Mouse (Mus musculus): ENCODE data around the gene Myo1d. TPM values are rescaled to one million over a fixed set of nuclear protein-coding genes. Genes with fewer than 3 reads are reported as not detected.
A peak's percentile ranks its signal among the peaks of the same experiment; 100 is the strongest.

The Myo1d gene
- polyA plus RNA-seq, 1 experiment = not detected

GRCm38 (mm10) chr11:80789647-80790240 lies 9.9 kb upstream of the Myo1d start:
- 82% methylated on average over 7 of the region's 7 CpGs for WGBS
- H3K27ac ChIP-seq (ENCODE audit: insufficient read depth, low read depth, low read length) = no peak overlapping the region
- TF ChIP-seq POLR2A (IDR thresholded peaks at IDR 0.05; ENCODE audit: insufficient read depth, low read depth, low read length) (no peak), CTCF (IDR thresholded peaks at IDR 0.05; ENCODE audit: insufficient read depth, low read depth, low read length) (no peak)

GRCm38 (mm10) chr11:80785672-80786071 lies 5.8 kb upstream of the Myo1d start:
- 79% methylated on average over 5 of the region's 5 CpGs for WGBS
- no peaks in the 10 kb centered on the region for H3K4me1 ChIP-seq (ENCODE audit: control insufficient read depth, insufficient read depth, low read length)

More at GRCm38 (mm10) chr11:80789647-80790240, 9.9 kb upstream of the Myo1d start:
- Histone ChIP-seq H3K4me1 (ENCODE audit: control insufficient read depth, insufficient read depth, low read length) (no peaks in the 10 kb centered on the region), H3K4me3 (ENCODE audit: insufficient read depth, low read depth, low read length) (no peak overlapping the region)

GRCm38 (mm10) chr11:80784294-80784743 lies 4.5 kb upstream of the Myo1d start:
- WGBS = 60% methylated on average over 3 of the region's 3 CpGs
- no peak overlapping the region for H3K27ac ChIP-seq (ENCODE audit: insufficient read depth, low read depth, low read length)
- no peak overlapping the region for H3K4me3 ChIP-seq (ENCODE audit: insufficient read depth, low read depth, low read length)
- TF ChIP-seq POLR2A (IDR thresholded peaks at IDR 0.05; ENCODE audit: insufficient read depth, low read depth, low read length) (no peak), CTCF (IDR thresholded peaks at IDR 0.05; ENCODE audit: insufficient read depth, low read depth, low read length) (no peak)
- H3K4me1 ChIP-seq (ENCODE audit: control insufficient read depth, insufficient read depth, low read length) = peaks cover 3% of the 10 kb centered on the region

More at GRCm38 (mm10) chr11:80785672-80786071, 5.8 kb upstream of the Myo1d start:
- no peak for TF ChIP-seq CTCF (IDR thresholded peaks at IDR 0.05; ENCODE audit: insufficient read depth, low read depth, low read length)
- no peak for TF ChIP-seq POLR2A (IDR thresholded peaks at IDR 0.05; ENCODE audit: insufficient read depth, low read depth, low read length)
- Histone ChIP-seq H3K27ac (ENCODE audit: insufficient read depth, low read depth, low read length) (no peak overlapping the region), H3K4me3 (ENCODE audit: insufficient read depth, low read depth, low read length) (no peak overlapping the region)

GRCm38 (mm10) chr11:80783460-80783859 lies 3.6 kb upstream of the Myo1d start:
- Histone ChIP-seq H3K4me3 (ENCODE audit: insufficient read depth, low read depth, low read length) (no peak overlapping the region), H3K27ac (ENCODE audit: insufficient read depth, low read depth, low read length) (no peak overlapping the region), H3K4me1 (ENCODE audit: control insufficient read depth, insufficient read depth, low read length) (peaks cover 5% of the 10 kb centered on the region)
- TF ChIP-seq POLR2A (IDR thresholded peaks at IDR 0.05; ENCODE audit: insufficient read depth, low read depth, low read length) = no peak
- no peak for TF ChIP-seq CTCF (IDR thresholded peaks at IDR 0.05; ENCODE audit: insufficient read depth, low read depth, low read length)
- 89% methylated on average over 7 of the region's 7 CpGs for WGBS

DNA sequence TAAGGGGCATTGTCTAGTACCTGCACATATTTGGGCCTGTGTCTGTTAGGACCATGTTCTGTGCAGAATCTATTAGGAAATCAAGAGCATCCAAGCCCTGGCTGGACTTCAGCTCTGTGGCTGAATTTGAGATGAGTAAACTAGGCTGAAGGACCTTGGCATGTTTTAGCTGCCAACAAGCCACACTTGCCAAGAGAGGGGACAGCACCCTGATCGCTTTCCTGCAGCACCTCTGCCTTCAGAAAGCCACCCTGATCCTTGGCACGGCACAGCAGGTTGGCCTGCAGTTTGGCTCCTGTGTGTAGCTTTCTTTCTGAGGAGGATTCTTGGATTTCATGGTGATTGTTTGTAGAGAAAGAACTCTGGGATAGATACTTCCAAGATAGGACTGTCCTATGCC lies 1.7 kb upstream of the Myo1d start:
- no peak overlapping the region for H3K4me3 ChIP-seq (ENCODE audit: insufficient read depth, low read depth, low read length)
- H3K27ac ChIP-seq (ENCODE audit: insufficient read depth, low read depth, low read length) = no peak overlapping the region
- H3K4me1 ChIP-seq (ENCODE audit: control insufficient read depth, insufficient read depth, low read length) = peaks cover 5% of the 10 kb centered on the region
- TF ChIP-seq POLR2A (IDR thresholded peaks at IDR 0.05; ENCODE audit: insufficient read depth, low read depth, low read length) (no peak), CTCF (IDR thresholded peaks at IDR 0.05; ENCODE audit: insufficient read depth, low read depth, low read length) (no peak)
- 93% methylated on average over 2 of the region's 2 CpGs for whole genome bisulfite sequencing

- no peak for TF ChIP-seq POLR2A (IDR thresholded peaks at IDR 0.05; ENCODE audit: insufficient read depth, low read depth, low read length)
- no peak for TF ChIP-seq CTCF (IDR thresholded peaks at IDR 0.05; ENCODE audit: insufficient read depth, low read depth, low read length)
- H3K4me1 ChIP-seq (ENCODE audit: control insufficient read depth, insufficient read depth, low read length) = peaks cover 5% of the 10 kb centered on the region
- no peak overlapping the region for H3K27ac ChIP-seq (ENCODE audit: insufficient read depth, low read depth, low read length)
- 8% methylated on average over 18 of the region's 18 CpGs for WGBS
- H3K4me3 ChIP-seq (ENCODE audit: insufficient read depth, low read depth, low read length) = peak overlapping the region; percentile 94
Observed at GRCm38 (mm10) chr11:80778916-80779526, 804 bp downstream of the Myo1d start.

DNA sequence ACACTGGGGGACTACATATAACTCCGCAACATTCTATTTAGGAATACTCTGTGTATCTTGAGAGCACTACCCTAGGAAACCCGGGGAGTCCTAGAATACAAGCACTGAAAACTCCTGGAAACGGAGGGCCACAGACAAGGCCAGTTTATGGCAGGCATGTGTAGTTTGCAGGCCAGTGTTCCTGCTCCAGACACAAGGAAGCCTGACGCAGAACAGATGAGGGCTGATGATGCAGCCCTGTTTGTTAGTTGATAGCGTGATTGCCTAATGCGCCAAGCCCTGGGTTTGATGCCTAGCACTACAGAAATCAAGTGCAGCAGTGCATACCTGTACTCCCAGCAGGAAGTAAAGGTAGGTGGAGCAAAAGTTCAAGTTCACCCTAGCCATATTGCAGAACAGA lies 1.7 kb downstream of the Myo1d start:
- H3K4me3 ChIP-seq (ENCODE audit: insufficient read depth, low read depth, low read length) = no peak overlapping the region
- WGBS = 82% methylated on average over 6 of the region's 6 CpGs
- no peak for TF ChIP-seq POLR2A (IDR thresholded peaks at IDR 0.05; ENCODE audit: insufficient read depth, low read depth, low read length)
- TF ChIP-seq CTCF (IDR thresholded peaks at IDR 0.05; ENCODE audit: insufficient read depth, low read depth, low read length) = no peak
- no peak overlapping the region for H3K27ac ChIP-seq (ENCODE audit: insufficient read depth, low read depth, low read length)
- peaks cover 5% of the 10 kb centered on the region for H3K4me1 ChIP-seq (ENCODE audit: control insufficient read depth, insufficient read depth, low read length)

- Histone ChIP-seq H3K4me3 (ENCODE audit: insufficient read depth, low read depth, low read length) (no peak overlapping the region), H3K4me1 (ENCODE audit: control insufficient read depth, insufficient read depth, low read length) (peaks cover 5% of the 10 kb centered on the region), H3K27ac (ENCODE audit: insufficient read depth, low read depth, low read length) (no peak overlapping the region)
- WGBS = 91% methylated on average over 2 of the region's 2 CpGs
- TF ChIP-seq CTCF (IDR thresholded peaks at IDR 0.05; ENCODE audit: insufficient read depth, low read depth, low read length) (no peak), POLR2A (IDR thresholded peaks at IDR 0.05; ENCODE audit: insufficient read depth, low read depth, low read length) (no peak)
Observed at GRCm38 (mm10) chr11:80777708-80778107, 2.1 kb downstream of the Myo1d start.

DNA sequence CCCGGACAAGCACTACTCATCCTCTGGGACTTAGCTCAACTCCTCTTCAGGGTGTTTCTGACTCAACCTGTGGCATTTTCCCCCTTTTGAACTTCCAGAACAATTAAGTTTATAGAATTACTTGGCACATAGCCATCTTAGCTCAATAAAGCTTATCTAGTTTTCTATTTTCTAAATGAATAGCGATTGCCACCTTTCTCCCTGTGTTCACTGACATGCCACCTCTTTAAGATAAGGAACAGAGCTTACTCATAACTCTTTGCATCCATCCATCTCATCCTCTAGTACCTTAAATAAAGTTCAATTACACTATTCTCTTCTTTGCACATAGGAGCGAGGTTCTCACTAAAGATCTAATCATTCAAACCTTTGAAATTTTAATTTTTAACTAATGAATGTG lies 4.3 kb downstream of the Myo1d start:
- TF ChIP-seq POLR2A (IDR thresholded peaks at IDR 0.05; ENCODE audit: insufficient read depth, low read depth, low read length) (no peak), CTCF (IDR thresholded peaks at IDR 0.05; ENCODE audit: insufficient read depth, low read depth, low read length) (no peak)
- 88% methylated on average over 3 of the region's 3 CpGs for WGBS
- Histone ChIP-seq H3K4me3 (ENCODE audit: insufficient read depth, low read depth, low read length) (no peak overlapping the region), H3K4me1 (ENCODE audit: control insufficient read depth, insufficient read depth, low read length) (peaks cover 5% of the 10 kb centered on the region), H3K27ac (ENCODE audit: insufficient read depth, low read depth, low read length) (no peak overlapping the region)
